Mouse (Mus musculus) ovary, postnatal 36 days (tissue): Measurements from ENCODE around the gene Gpr4.

Source experiments
- DNase-seq: peaks from one replicate; pipeline ENCODE4 v3.0.0; 2022; ENCODE audit warnings: low spot score, mixed read lengths

Gpr4 gene

GRCm38 (mm10) chr7:19196676-19197075, 15.7 kb upstream of the Gpr4 start:
- no peak for DNase-seq

DNA sequence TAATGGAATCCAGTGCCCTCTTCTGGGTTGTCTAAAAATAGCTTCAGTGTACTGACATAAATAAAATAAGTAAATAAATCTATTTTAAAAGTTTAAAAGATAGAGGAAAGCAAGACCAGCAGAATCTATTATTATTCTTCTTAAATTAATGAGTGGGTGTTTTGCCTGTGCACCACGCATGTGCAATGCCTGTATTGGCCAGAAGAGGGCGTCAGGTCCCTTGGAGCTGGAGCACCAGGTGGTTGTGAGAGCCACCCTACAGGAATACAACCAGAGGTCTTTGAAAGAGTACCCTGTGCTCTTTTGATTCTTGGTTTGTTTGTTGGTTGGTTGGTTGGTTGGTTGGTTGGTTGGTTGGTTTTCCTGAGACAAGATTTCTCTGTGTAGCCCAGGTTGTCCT, 14.4 kb upstream of the Gpr4 start:
- no peak for DNase-seq

GRCm38 (mm10) chr7:19201660-19202059, 10.7 kb upstream of the Gpr4 start:
- DNase-seq = no peak

DNA sequence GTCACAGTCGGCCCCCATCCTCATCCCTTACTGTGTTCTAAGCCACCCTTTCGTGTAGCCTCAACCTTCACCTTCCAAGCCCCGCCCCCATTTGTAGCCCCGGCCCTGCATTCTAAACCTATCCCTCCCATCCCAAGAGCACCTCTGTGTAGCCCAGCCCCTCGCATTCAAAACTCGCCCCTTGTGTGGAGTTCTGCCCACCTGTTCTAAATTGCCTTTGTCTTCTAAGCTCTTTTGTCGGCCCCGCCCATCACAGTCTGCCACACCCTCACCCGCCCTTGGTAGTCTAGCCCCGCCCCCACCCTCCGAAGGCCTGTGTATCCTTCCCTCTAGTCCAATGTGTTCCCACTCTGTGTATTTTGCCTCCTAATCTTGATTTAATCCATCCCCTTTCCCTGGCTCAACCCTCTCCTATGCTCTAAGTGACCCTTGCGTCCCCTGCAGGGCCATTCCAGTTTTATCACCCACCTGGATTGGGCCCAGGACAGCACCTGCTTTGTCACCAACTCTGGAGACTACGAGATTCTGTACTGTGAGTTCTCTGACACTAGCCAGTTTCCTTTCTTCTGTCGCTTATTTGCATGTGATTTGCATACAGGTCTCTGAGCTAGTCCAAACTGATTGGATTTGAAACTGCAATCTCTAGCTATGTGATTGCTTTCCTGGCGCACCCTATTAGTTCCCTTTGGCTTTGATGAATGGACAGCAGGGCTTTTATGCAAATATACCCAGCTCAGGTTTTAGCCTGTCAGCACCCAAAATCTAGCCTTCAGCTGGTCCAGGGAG, 10.1 kb upstream of the Gpr4 start:
- DNase-seq = no peak

GRCm38 (mm10) chr7:19208201-19208910, 4.0 kb upstream of the Gpr4 start:
- no peak for DNase-seq

DNA sequence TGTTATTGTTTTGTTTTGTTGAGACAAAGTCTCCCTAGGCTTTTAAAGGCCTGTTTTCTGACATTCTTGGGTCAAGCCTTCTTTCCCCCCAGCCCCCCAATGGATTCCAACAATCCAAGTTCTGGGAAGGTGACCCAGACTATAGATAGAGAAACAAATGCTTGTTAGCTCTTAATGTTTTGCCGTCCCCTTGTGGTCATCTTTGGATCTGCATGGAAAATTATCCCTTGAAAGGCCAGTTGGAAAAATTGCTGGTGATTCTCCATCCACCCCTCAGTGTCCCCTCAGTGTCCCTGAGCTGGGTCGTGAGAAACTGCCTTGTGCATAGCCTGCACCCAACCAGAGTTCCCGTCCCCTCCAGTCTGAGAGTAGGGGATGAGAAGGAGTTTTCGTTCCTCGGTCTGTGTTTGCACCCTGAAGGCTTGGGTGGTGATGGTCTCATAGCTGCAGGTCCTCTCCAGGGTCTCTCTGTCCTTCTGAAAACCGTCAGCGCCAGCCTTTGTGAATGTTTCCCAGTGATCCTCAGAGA, 3.3 kb upstream of the Gpr4 start:
- no peak for DNase-seq

DNA sequence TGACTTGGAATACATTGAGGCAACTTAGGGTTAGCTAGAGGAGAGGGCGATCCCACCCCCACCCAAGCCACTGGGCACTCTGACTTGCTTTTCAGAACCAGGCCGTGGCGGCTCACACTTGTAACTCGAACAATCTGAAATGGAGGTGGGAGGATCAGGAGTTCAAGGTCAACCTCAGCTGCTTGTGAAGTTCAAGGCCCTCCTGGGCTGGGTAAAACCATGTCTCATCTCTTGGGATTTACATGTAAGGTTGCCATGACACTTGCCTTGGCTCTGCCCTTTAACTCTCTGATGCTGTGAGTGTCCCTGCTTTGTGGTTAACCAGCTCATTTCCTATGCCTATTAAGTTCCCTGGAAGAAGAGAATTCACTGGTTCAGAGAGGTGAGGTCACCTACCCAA, 2.8 kb upstream of the Gpr4 start:
- DNase-seq = no peak

DNA sequence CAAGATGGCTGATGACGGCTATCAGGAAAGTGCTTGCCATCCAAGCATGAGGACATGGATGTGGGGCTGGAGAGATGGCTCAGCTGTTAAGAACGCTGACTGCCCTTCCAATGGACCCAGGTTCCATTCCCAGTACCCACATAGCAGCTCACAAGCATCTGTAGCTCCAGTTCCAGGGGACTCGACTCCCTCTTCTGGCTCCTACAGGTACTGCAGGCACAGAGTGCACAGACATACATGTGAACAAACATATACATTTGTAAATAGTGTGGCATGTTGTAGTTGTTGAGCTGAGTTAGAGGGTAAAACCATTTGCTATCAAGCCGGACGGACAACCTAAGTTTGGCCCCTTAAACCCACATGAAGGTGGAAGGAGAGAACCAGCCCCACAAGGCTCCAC, 2.3 kb upstream of the Gpr4 start:
- DNase-seq = no peak

- DNase-seq = no peak
Measured at GRCm38 (mm10) chr7:19211041-19211675, 1.2 kb upstream of the Gpr4 start.

GRCm38 (mm10) chr7:19213385-19213784, 1.0 kb downstream of the Gpr4 start:
- DNase-seq = no peak

DNA sequence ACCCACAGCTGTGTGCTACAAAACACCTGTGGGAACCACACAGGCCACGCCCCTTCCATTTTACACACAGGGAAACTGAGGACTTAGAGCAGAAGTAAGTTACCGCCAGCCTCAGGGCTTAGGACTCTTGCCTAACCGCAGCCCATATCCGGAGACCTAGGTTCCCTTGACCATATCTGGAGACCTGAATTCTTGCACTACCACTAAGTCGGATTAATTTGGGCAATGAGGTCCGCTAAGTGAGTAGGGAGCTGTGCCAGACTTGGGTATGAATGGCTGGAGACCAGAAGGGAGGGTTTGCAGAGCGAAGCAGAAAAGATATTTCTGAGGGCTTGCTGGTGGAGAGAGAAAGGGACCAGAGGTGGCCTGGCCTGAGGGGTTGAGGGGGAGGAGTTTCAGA, 2.0 kb downstream of the Gpr4 start:
- no peak for DNase-seq

DNA sequence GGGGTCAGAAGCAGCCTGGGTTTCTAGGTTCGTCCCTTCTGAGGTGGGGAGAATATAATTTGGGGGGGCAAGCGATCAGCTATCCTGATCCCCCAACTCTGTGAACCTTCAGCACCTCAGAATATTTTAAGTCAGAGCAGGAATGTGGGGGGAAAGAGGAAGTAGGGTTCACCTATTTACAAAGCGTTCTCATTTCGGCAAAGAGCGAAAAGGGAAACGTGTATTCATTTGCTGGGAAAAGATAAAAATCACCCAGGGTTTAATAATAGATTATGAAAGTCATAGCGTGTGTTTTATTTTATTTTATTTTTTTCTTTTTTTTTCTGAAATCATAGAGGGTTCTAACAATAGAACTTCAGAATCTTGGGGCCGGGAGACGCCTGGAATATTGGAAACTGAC, 2.6 kb downstream of the Gpr4 start:
- DNase-seq = no peak

GRCm38 (mm10) chr7:19217492-19217891, 5.2 kb downstream of the Gpr4 start:
- no peak for DNase-seq

- no peak for DNase-seq
Measured at GRCm38 (mm10) chr7:19217944-19218343, 5.6 kb downstream of the Gpr4 start.

GRCm38 (mm10) chr7:19220061-19220460, 7.7 kb downstream of the Gpr4 start:
- no peak for DNase-seq

- no peak for DNase-seq
Measured at GRCm38 (mm10) chr7:19222189-19222588, 9.9 kb downstream of the Gpr4 start.

- no peak for DNase-seq
Measured at GRCm38 (mm10) chr7:19222875-19223274, 10.5 kb downstream of the Gpr4 start.

DNA sequence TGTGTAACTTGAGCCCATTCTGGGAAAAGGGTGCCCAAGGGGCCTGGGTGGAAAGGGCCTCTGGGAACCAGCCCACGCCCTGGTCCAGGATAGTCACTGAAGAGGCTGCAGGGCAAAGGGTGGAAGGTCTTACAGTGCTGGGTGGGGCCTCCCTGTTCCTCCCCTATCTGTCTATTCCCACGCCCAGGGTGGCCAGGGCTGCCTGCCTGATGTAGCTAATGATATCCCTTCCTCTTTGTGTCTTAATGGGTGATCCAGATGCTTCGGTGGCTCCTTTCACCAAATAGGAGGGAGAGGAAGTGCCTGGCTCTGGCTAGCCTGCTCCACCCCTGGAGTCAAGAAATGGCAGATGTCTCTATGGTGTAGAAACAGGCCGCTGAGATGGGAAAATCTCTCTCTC, 12.6 kb downstream of the Gpr4 start:
- DNase-seq = no peak

DNA sequence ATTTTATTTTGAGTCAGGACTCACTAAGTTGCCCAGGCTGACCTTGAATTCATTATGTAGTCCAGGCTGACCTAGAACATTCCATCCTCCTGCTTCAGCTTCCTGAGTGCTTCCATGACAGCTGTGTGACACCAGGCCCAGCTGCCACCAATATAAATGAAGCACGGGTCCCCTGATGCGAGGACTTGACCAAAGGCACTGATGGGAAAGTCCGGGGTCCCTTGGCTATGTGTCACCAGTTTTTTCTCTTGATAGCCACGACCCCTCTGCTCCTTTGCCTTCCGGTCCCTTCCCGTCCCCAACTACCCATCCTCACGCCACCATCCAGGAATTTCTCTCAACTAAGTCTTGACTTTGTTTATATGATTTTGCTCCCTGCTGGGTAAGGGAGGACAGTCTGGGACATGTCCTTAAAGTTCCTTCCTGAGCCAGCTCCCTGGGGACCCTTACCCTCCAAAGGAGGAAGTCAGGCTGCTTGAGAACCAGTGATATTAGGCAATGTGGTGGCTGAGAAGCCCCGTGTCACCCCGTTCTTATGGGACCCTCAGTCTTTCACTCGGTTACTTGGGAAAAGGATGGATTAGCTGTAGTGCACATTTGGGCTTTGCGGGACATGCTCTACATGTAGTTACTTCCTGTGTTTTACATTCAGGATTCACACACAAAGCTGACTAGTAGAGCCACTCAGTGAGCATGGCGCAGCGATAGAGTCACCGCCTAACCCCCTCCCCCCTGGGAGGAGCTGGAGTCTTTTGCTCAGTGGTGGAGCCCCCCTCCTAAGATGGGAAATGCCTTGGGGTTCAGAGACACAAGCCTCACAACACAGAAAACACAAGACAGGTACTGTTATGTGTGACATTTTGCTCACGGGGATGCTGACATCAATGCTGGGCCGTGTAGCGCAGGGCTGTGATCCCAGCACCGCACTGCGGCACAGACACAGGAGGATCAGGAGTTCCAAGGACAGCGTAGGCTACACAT, 14.8 kb downstream of the Gpr4 start:
- no peak for DNase-seq

- peak; percentile 97 for DNase-seq
Measured at GRCm38 (mm10) chr7:19227883-19228792, 15.8 kb downstream of the Gpr4 start, which contains the start of gene Opa3. Opa3 (plus strand) TSS chr7:19228334.

- no peak for DNase-seq
Measured at GRCm38 (mm10) chr7:19228793-19229148, 16.4 kb downstream of the Gpr4 start.
